Mouse (Mus musculus): ENCODE results near the gene Nyx. TPM values are rescaled to one million over a fixed set of nuclear protein-coding genes. Genes with fewer than 3 reads are reported as not detected.

The Nyx gene
- polyA plus RNA-seq, 1 experiment from 2014 or later = 0.06 TPM

- Histone ChIP-seq H3K9ac (replicated peaks; ENCODE audit: low read depth) (no peak overlapping the region), H3K4me1 (ENCODE audit: insufficient read depth, low read depth, low read length) (no peaks in the 10 kb centered on the region), H3K9me3 (ENCODE audit: low read length) (no peaks in the 10 kb centered on the region), H3K36me3 (ENCODE audit: insufficient read depth, low read length) (no peaks in the 10 kb centered on the region), H3K4me3 (ENCODE audit: low read depth, low read length) (no peak overlapping the region), H3K27ac (ENCODE audit: low read length) (no peak overlapping the region), H3K27me3 (replicated peaks; ENCODE audit: insufficient read depth, low read length) (no peaks in the 10 kb centered on the region), H3K4me2 (replicated peaks; ENCODE audit: low read depth, low read length) (no peak overlapping the region)
- DNase-seq (ENCODE audit: low spot score) = no peak
- 79% methylated on average over 3 of the region's 3 CpGs for WGBS
- TF ChIP-seq EP300 (IDR thresholded peaks at IDR 0.05) (no peak), CTCF (IDR thresholded peaks at IDR 0.05) (0 out of 2 replicates have a peak, but pooled peaks have one; percentile 3)
- no peak for ATAC-seq
Observed at GRCm38 (mm10) chrX:13471925-13472324, 6.0 kb downstream of the Nyx start.

DNA sequence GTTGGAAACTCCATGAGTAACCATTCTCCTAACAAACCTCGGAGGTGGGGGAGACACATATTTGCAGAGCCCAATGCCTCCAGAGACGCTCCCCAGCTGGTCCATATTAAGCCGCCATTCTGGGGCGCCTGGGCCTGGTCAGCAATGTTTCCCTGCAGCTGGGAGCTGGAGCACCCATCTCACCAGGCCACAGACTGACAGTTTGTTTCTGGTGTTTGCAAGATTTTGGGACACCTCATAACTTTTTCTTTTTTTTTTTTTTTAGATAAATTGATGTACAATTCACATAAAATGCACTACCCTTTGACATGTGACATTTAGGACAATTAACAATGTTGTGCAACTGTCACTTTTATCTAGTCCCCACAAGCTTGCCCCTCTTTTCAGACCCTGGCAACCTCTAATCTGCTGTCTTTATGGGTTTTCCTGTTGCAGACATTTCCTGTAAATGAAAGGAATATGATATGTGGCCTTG is 6.9 kb downstream of the Nyx start:
- H3K4me1 ChIP-seq (ENCODE audit: insufficient read depth, low read depth, low read length) = no peaks in the 10 kb centered on the region
- H3K27me3 ChIP-seq (replicated peaks; ENCODE audit: insufficient read depth, low read length) = no peaks in the 10 kb centered on the region
- H3K27ac ChIP-seq (ENCODE audit: low read length) = peak overlapping the region; percentile 64
- DNase-seq (ENCODE audit: low spot score) = peak; percentile 45
- no peak overlapping the region for H3K4me3 ChIP-seq (ENCODE audit: low read depth, low read length)
- H3K36me3 ChIP-seq (ENCODE audit: insufficient read depth, low read length) = no peaks in the 10 kb centered on the region
- no peaks in the 10 kb centered on the region for H3K9me3 ChIP-seq (ENCODE audit: low read length)
- no peak overlapping the region for H3K4me2 ChIP-seq (replicated peaks; ENCODE audit: low read depth, low read length)
- TF ChIP-seq EP300 (IDR thresholded peaks at IDR 0.05) = 0 out of 2 replicates have a peak, but pooled peaks have one; percentile 25
- no peak for TF ChIP-seq CTCF (IDR thresholded peaks at IDR 0.05)
- peak; percentile 40; the same call in 1 of the 2 replicates for ATAC-seq
- H3K9ac ChIP-seq (replicated peaks; ENCODE audit: low read depth) = no peak overlapping the region
- WGBS = 56% methylated on average over 4 of the region's 4 CpGs

DNA sequence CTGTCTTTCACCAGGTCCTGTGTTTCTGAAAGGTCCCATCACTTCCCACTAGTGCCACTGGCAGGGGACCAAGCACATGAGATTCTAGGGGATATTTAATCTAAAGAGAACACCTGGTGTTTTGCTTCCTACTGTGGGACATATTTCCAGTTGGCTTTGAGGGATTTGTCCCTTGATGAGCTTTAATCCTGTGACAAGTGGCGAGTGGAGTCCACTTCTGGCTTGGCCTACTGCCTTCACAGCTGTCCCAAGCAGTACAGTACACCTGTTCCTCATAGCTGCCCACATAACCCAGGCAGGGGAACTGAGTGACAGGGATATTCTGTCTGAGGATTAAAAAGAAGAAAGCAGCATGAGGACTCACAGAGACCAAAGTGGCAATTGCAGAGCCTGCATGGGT is 9.5 kb downstream of the Nyx start:
- Histone ChIP-seq H3K9ac (replicated peaks; ENCODE audit: low read depth) (no peak overlapping the region), H3K9me3 (ENCODE audit: low read length) (no peaks in the 10 kb centered on the region), H3K4me3 (ENCODE audit: low read depth, low read length) (no peak overlapping the region), H3K4me2 (replicated peaks; ENCODE audit: low read depth, low read length) (no peak overlapping the region), H3K27me3 (replicated peaks; ENCODE audit: insufficient read depth, low read length) (no peaks in the 10 kb centered on the region), H3K27ac (ENCODE audit: low read length) (no peak overlapping the region), H3K36me3 (ENCODE audit: insufficient read depth, low read length) (no peaks in the 10 kb centered on the region), H3K4me1 (ENCODE audit: insufficient read depth, low read depth, low read length) (no peaks in the 10 kb centered on the region)
- DNase-seq (ENCODE audit: low spot score) = no peak
- 85% methylated on average over 1 of the region's 1 CpGs for WGBS
- no peak for ATAC-seq
- TF ChIP-seq EP300 (IDR thresholded peaks at IDR 0.05) = no peak
- TF ChIP-seq CTCF (IDR thresholded peaks at IDR 0.05) = no peak

GRCm38 (mm10) chrX:13477596-13477995 is 11.7 kb downstream of the Nyx start:
- no peak for TF ChIP-seq EP300 (IDR thresholded peaks at IDR 0.05)
- no peak for TF ChIP-seq CTCF (IDR thresholded peaks at IDR 0.05)
- no peaks in the 10 kb centered on the region for H3K9me3 ChIP-seq (ENCODE audit: low read length)
- no peaks in the 10 kb centered on the region for H3K4me1 ChIP-seq (ENCODE audit: insufficient read depth, low read depth, low read length)
- ATAC-seq (no peak), DNase-seq (ENCODE audit: low spot score) (no peak)
- no peak overlapping the region for H3K4me2 ChIP-seq (replicated peaks; ENCODE audit: low read depth, low read length)
- no peak overlapping the region for H3K9ac ChIP-seq (replicated peaks; ENCODE audit: low read depth)
- WGBS = 58% methylated on average over 2 of the region's 2 CpGs
- H3K27me3 ChIP-seq (replicated peaks; ENCODE audit: insufficient read depth, low read length) = no peaks in the 10 kb centered on the region
- H3K4me3 ChIP-seq (ENCODE audit: low read depth, low read length) = no peak overlapping the region
- H3K27ac ChIP-seq (ENCODE audit: low read length) = peak overlapping the region; percentile 62
- no peaks in the 10 kb centered on the region for H3K36me3 ChIP-seq (ENCODE audit: insufficient read depth, low read length)

- Histone ChIP-seq H3K4me3 (ENCODE audit: low read depth, low read length) (no peak overlapping the region), H3K27me3 (replicated peaks; ENCODE audit: insufficient read depth, low read length) (no peaks in the 10 kb centered on the region), H3K9me3 (ENCODE audit: low read length) (no peaks in the 10 kb centered on the region), H3K4me2 (replicated peaks; ENCODE audit: low read depth, low read length) (no peak overlapping the region), H3K27ac (ENCODE audit: low read length) (peak overlapping the region; percentile 62), H3K4me1 (ENCODE audit: insufficient read depth, low read depth, low read length) (no peaks in the 10 kb centered on the region), H3K36me3 (ENCODE audit: insufficient read depth, low read length) (no peaks in the 10 kb centered on the region), H3K9ac (replicated peaks; ENCODE audit: low read depth) (no peak overlapping the region)
- DNase-seq (ENCODE audit: low spot score) (peak; percentile 82), ATAC-seq (peak; percentile 85)
- TF ChIP-seq CTCF (IDR thresholded peaks at IDR 0.05) = no peak
- TF ChIP-seq EP300 (IDR thresholded peaks at IDR 0.05) = peak; percentile 94
- WGBS = 39% methylated on average over 5 of the region's 5 CpGs
Observed at GRCm38 (mm10) chrX:13478298-13478697, 12.4 kb downstream of the Nyx start.

DNA sequence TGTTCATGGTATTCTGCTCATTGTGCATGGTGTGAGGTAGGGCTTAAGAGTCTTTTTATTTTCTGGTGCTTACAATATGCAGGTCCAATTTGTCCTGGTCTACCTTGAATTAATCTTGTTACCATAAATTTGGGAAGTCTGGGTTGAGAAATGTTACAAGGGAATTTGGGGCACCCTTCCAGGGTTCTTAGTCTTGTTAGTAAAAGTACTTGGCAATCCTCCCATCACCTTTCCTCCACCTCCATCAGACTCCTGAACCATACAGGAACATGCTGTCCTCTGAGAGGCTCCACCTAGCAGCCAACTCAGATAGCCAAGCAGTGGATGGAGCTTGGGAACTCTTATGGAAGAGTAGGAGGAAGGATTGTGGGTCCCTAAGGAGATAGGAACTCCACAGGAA is 13.7 kb downstream of the Nyx start:
- no peak for ATAC-seq
- DNase-seq (ENCODE audit: low spot score) = no peak

DNA sequence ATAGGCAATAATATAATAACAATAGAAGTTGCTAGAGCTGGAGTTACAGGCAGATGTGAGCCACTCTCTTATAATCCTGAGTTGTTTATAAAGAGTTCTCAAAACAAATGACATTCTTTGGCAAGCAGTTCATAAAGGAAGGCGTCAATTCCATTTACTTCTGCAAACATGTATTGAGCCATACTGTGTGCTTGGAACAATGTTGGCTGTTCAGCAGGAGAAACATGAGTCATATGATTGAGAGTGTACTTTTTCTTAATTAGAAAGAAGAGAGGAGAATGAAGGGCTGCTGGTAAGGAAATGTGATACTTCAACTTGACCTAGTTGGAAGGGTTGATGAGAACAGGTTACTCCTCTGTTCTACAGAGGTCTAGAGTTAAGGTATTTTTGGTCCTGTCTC is 16.7 kb downstream of the Nyx start:
- Histone ChIP-seq H3K4me2 (replicated peaks; ENCODE audit: low read depth, low read length) (no peak overlapping the region), H3K36me3 (ENCODE audit: insufficient read depth, low read length) (no peaks in the 10 kb centered on the region), H3K4me1 (ENCODE audit: insufficient read depth, low read depth, low read length) (no peaks in the 10 kb centered on the region), H3K4me3 (ENCODE audit: low read depth, low read length) (no peak overlapping the region), H3K27ac (ENCODE audit: low read length) (peak overlapping the region; percentile 57), H3K9ac (replicated peaks; ENCODE audit: low read depth) (no peak overlapping the region), H3K27me3 (replicated peaks; ENCODE audit: insufficient read depth, low read length) (no peaks in the 10 kb centered on the region), H3K9me3 (ENCODE audit: low read length) (no peaks in the 10 kb centered on the region)
- no peak for TF ChIP-seq CTCF (IDR thresholded peaks at IDR 0.05)
- peak; percentile 95 for TF ChIP-seq EP300 (IDR thresholded peaks at IDR 0.05)
- DNase-seq (ENCODE audit: low spot score) (peak; percentile 91), ATAC-seq (peak; percentile 74)
- WGBS = 20% methylated on average over 1 of the region's 1 CpGs

More for the DNA sequence above, 13.7 kb downstream of the Nyx start:
- no peaks in the 10 kb centered on the region for H3K4me1 ChIP-seq (ENCODE audit: insufficient read depth, low read depth, low read length)
- no peak overlapping the region for H3K4me2 ChIP-seq (replicated peaks; ENCODE audit: low read depth, low read length)
- H3K27ac ChIP-seq (ENCODE audit: low read length) = no peak overlapping the region
- H3K4me3 ChIP-seq (ENCODE audit: low read depth, low read length) = no peak overlapping the region
- H3K9me3 ChIP-seq (ENCODE audit: low read length) = no peaks in the 10 kb centered on the region
- TF ChIP-seq EP300 (IDR thresholded peaks at IDR 0.05) = no peak
- TF ChIP-seq CTCF (IDR thresholded peaks at IDR 0.05) = no peak
- H3K9ac ChIP-seq (replicated peaks; ENCODE audit: low read depth) = no peak overlapping the region
- H3K36me3 ChIP-seq (ENCODE audit: insufficient read depth, low read length) = no peaks in the 10 kb centered on the region
- H3K27me3 ChIP-seq (replicated peaks; ENCODE audit: insufficient read depth, low read length) = no peaks in the 10 kb centered on the region
